Mouse (Mus musculus) brain, embryonic 14.5 days (tissue): ENCODE data around the gene Tcf7l1. TPM values are rescaled to one million over a fixed set of nuclear protein-coding genes. Genes with fewer than 3 reads are reported as not detected.

Experiments used
- DNase-seq: peaks from one replicate; pipeline ENCODE4 v3.0.0-alpha.2; 2011; ENCODE audit warnings: low read depth
- CTCF ChIP-seq: fragments of 200-500 bp; IDR thresholded peaks from 2 replicates; pipeline ENCODE4 v1.5.1; 2012; ENCODE audit warnings: inconsistent platforms, mild to moderate bottlenecking, moderate library complexity, borderline replicate concordance; ENCODE audit not compliant: insufficient read depth, insufficient read length; ENCODE audit errors: extremely low read depth
- POLR2A ChIP-seq: fragments of 200-500 bp; IDR thresholded peaks from 2 replicates; pipeline ENCODE4 v1.6.1; 2012; ENCODE audit warnings: mild to moderate bottlenecking, inconsistent platforms, borderline replicate concordance; ENCODE audit not compliant: poor library complexity, insufficient read depth, insufficient read length, severe bottlenecking; ENCODE audit errors: extremely low read depth
- polyA plus RNA-seq: library from polyadenylated mRNA; depleted of rRNA; stranded (reverse); fragments of >200 nt; gene quantifications from 2 replicates; pipeline ENCODE4 v1.2.3, GENCODE M21; 2012; rRNA removed

Gene Tcf7l1
- polyA plus RNA-seq, 1 experiment: 14.5 TPM

DNA sequence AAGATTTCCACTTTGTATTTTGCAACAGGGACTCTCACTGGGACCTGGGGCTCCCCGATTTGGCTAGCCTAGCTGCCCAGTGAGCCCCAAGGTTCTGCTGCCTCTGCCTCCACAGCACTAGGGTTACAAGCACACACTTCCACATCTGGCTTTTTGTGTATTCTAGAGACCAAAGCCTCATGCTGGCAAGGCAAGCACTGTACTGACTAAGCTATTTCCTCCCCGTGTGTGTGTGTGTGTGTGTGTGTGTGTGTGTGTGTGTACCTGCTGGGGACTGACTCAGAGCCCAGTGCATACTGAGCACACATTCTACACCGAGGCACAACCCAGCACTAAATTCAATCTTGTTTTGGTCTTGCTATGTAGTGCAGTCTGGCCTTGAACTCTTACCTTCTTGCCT, 202.4 kb downstream of the Tcf7l1 start:
- no peak for DNase-seq
- no peak for TF ChIP-seq CTCF
- no peak for TF ChIP-seq POLR2A

DNA sequence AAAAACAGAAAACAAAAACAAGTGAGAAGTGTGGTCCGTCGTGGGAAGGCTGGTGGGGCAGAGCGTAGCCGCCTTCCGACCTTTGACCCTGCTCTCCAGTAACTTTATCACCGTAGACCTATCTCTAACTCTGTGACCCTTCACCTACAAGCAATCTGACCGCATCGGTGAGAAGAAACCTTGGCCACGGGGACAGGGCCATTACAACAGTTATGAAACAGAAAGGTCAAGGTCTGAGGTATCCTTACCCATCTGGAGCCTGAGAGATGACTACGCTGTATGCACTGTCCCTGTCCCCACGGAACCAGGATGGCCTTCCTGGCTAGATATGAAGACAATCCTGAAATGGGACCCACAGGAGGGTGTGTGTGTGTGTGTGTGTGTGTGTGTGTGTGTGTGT, 204.9 kb downstream of the Tcf7l1 start:
- TF ChIP-seq POLR2A (no peak), CTCF (no peak)
- no peak for DNase-seq

DNA sequence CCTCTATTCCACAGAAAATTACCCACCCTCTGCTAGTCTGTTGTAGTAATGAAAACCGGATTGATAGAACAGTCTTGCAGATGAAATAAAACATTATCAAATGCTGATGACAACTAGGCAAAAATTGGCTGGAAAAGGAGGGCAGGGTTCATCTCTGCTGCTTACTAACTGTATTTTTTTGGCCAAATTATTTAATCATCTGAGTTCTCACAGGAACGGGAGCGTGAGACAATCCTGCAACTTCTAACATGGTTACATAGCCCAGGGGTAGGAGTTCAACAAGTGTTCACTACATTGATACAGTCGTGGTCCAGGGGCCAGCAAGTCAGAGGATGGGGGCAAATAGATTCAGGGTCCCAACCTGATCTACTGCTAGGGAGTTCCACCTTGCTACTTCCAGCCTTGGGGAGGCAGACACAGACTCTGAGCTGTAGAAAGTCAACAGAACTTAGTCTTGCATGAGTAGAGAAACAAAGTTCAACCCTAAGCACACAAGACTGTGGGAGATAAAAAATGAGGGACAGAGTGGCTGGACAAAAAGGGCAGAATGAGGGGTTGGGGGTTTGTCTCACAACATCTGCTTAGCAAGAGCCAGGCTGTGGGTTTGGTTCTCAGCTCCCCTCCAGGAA, 205.7 kb downstream of the Tcf7l1 start:
- no peak for DNase-seq
- TF ChIP-seq POLR2A (no peak), CTCF (no peak)

DNA sequence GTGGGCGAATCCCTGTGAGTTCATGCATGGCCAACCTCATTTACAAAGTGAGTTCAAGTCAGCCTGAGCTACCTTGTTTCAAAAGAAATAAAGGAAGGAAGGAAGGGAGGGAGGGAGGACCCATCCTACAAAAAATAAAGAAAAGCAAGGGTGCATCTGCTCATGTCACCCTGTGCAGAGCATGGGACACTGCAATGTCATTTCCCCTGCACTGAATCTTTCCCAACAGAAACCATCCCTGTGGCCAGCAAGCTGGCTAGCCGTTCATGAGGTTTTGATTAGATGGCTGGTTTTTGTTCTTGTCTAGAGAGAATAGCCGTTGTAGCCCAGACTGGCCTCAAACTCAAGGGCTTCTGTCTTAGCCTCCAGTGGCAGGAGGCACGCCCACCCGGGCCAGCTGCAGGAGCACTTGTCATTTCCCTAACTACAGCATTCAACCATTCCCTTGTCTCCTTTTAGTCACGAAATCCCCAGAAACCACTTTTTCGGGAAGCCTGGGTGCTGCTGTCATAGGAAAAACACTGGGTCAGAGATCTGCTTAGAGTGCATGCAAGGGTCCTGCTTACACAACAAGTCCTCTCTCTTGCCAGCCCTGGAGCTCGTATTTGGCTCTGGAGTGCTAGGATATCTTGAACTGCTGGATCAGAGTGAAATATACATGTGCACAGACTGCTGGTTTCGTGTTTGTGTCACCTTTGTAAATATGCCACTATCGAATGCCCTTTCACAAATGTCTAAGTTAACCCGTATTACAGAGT, 207.2 kb downstream of the Tcf7l1 start:
- no peak for TF ChIP-seq CTCF
- no peak for TF ChIP-seq POLR2A
- DNase-seq: peak; percentile 13

Other genes with a start within 250 kb of the Tcf7l1 start
- gene Capg, start 244.9 kb downstream of the Tcf7l1 start, polyA plus RNA-seq: 3.4 and 5.3 TPM in 2 replicates
- gene Elmod3, start 190.8 kb downstream of the Tcf7l1 start, polyA plus RNA-seq: 16.1 and 16.9 TPM in 2 replicates
- 3.3 and 3.7 TPM in 2 replicates for gene Retsat, start 190.8 kb downstream of the Tcf7l1 start, polyA plus RNA-seq
- 26.0 and 29.5 TPM in 2 replicates for gene Tgoln1, start 172.3 kb downstream of the Tcf7l1 start, polyA plus RNA-seq
- 92.0 and 113 TPM in 2 replicates for gene Kcmf1, start 110.7 kb upstream of the Tcf7l1 start, polyA plus RNA-seq
- gene Tmsb10, start 169.5 kb upstream of the Tcf7l1 start, polyA plus RNA-seq: 2,021 and 2,994 TPM in 2 replicates